Mouse (Mus musculus) spleen, adult 18-20 months (tissue): ENCODE results near the gene Begain.

ENCODE experiments used
- DNase-seq, 2 experiments: peaks; one replicate each; pipeline ENCODE4 v3.0.0; 2022; ENCODE audit warnings: mixed read lengths in 2 of 2

The Begain gene

GRCm38 (mm10) chr12:109049949-109050348 lies 18.1 kb downstream of the Begain start:
- no peak for DNase-seq

- DNase-seq, result no peak
These were observed 22.4 kb downstream of the Begain start for GRCm38 (mm10) chr12:109045581-109045980.

GRCm38 (mm10) chr12:109044497-109044896 lies 23.5 kb downstream of the Begain start:
- peak in 1 of 2 experiments; percentile 15 for DNase-seq

GRCm38 (mm10) chr12:109039311-109039710 lies 28.7 kb downstream of the Begain start:
- DNase-seq, result no peak

GRCm38 (mm10) chr12:109038179-109038819 lies 29.7 kb downstream of the Begain start:
- DNase-seq, result no peak

GRCm38 (mm10) chr12:109037026-109037425 lies 31.0 kb downstream of the Begain start:
- DNase-seq, result no peak

GRCm38 (mm10) chr12:109023780-109024179 lies 44.2 kb downstream of the Begain start:
- DNase-seq, result no peak

GRCm38 (mm10) chr12:109022966-109023365 lies 45.1 kb downstream of the Begain start:
- DNase-seq, result no peak

GRCm38 (mm10) chr12:109022181-109022691 lies 45.8 kb downstream of the Begain start:
- no peak for DNase-seq

- no peak for DNase-seq
These were observed 57.9 kb downstream of the Begain start for GRCm38 (mm10) chr12:109010070-109010649.

- no peak for DNase-seq
These were observed 65.0 kb downstream of the Begain start for GRCm38 (mm10) chr12:109002978-109003377.

GRCm38 (mm10) chr12:108997249-108997648 lies 70.8 kb downstream of the Begain start:
- no peak for DNase-seq

GRCm38 (mm10) chr12:108995976-108996636 lies 71.9 kb downstream of the Begain start:
- no peak for DNase-seq

GRCm38 (mm10) chr12:108994436-108995031 lies 73.5 kb downstream of the Begain start:
- DNase-seq, result peak; percentile 42 to 66

GRCm38 (mm10) chr12:108993046-108993445 lies 75.0 kb downstream of the Begain start:
- DNase-seq, result no peak

- no peak for DNase-seq
These were observed 77.6 kb downstream of the Begain start for GRCm38 (mm10) chr12:108990425-108990824.

- DNase-seq, result no peak
These were observed 80.6 kb downstream of the Begain start for GRCm38 (mm10) chr12:108987448-108987847.

- DNase-seq, result no peak
These were observed 83.0 kb downstream of the Begain start for GRCm38 (mm10) chr12:108985025-108985424.

GRCm38 (mm10) chr12:108984471-108984870 lies 83.5 kb downstream of the Begain start:
- no peak for DNase-seq

- no peak for DNase-seq
These were observed 84.5 kb downstream of the Begain start for GRCm38 (mm10) chr12:108983496-108983895.

GRCm38 (mm10) chr12:108982684-108982960 lies 85.4 kb downstream of the Begain start:
- DNase-seq, result no peak
